Comparison of ENCODE assay signal across 23 mouse cellular contexts in the genomic region with DNA sequence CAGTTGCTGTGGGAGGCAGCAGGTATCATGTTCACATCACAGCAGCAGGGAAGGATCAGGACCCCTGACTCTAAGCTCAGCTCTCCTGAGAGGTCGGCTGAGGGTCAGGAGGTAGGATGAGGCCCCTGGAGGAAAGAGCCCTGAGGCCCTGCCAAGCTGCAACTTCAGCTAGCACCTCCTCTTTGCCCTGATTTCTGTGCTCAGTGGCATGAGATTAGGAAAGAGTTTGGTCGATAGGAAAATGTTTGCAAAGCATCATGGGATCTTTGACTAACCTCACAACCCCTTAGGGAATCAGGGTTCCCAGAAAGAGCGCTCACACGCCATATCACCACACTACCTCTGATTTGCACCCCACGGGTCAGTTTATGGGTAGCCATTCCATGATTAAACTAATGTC. TPM values are rescaled to one million over a fixed set of nuclear protein-coding genes. Genes with fewer than 3 reads are reported as not detected.
A peak's percentile ranks its signal among the peaks of the same experiment; 100 is the strongest.
DNase-seq lines count a peak whose midpoint lies in the region; ATAC-seq and TF ChIP-seq lines count a peak whose summit lies in the region.
"Had no signal": no experiment of that assay in that cellular context is flagged by ENCODE, and none has a peak within 500 bp of the region (broad histone marks: within the 10 kb centered on the region; RNA-seq: fewer than 3 reads in every experiment).

No protein-coding gene starts in this region.

- no peak overlapping the region for H3K4me3 ChIP-seq in lung, embryonic 14.5 days (ENCODE audit: low read depth, low read length)
- peak overlapping the region; percentile 85 for H3K4me3 ChIP-seq in brown adipose tissue, adult 24 weeks (ENCODE audit: insufficient read depth, low read depth, low read length)
- H3K4me3 ChIP-seq: embryonic facial prominence, embryonic 10.5 days; forebrain, embryonic 15.5 days; hindbrain, embryonic 10.5 days; liver, embryonic 13.5 days; midbrain, embryonic 12.5 days; neural tube, embryonic 15.5 days had no signal

- H3K27ac ChIP-seq in lung, embryonic 14.5 days (ENCODE audit: low read depth), result peak overlapping the region; percentile 86; the same call in 1 of the 2 replicates
- peak overlapping the region; percentile 99 for H3K27ac ChIP-seq in brown adipose tissue, adult 24 weeks (replicated peaks; ENCODE audit: low read depth, low read length)
- H3K27ac ChIP-seq: embryonic facial prominence, embryonic 10.5 days; forebrain, embryonic 15.5 days; hindbrain, postnatal 0 days; liver, embryonic 13.5 days; midbrain, embryonic 12.5 days; neural tube, embryonic 15.5 days had no signal

- H3K36me3 ChIP-seq in lung, embryonic 14.5 days (ENCODE audit: insufficient read depth), result no peaks in the 10 kb centered on the region
- H3K36me3 ChIP-seq: embryonic facial prominence, embryonic 10.5 days; forebrain, embryonic 15.5 days; G1E; hindbrain, embryonic 10.5 days; liver, embryonic 13.5 days; midbrain, embryonic 12.5 days; neural tube, embryonic 15.5 days had no signal

- no peaks in the 10 kb centered on the region for H3K27me3 ChIP-seq in lung, embryonic 14.5 days (ENCODE audit: insufficient read depth, low read length)
- H3K27me3 ChIP-seq: forebrain, embryonic 15.5 days; midbrain, embryonic 12.5 days; neural tube, embryonic 15.5 days had no signal

- intact Hi-C loops in gastrocnemius, postnatal 36 days (cut with DNase I), result no loop called here

- H3K9ac ChIP-seq in lung, embryonic 14.5 days, result no peak overlapping the region
- H3K9ac ChIP-seq: forebrain, embryonic 15.5 days; liver, embryonic 13.5 days; midbrain, embryonic 12.5 days; neural tube, embryonic 15.5 days had no signal

- H3K4me2 ChIP-seq in lung, embryonic 14.5 days, result no peak overlapping the region
- H3K4me2 ChIP-seq: forebrain, embryonic 15.5 days; heart, embryonic 11.5 days; liver, embryonic 13.5 days; midbrain, embryonic 12.5 days; neural tube, embryonic 15.5 days had no signal

- TF ChIP-seq CTCF in lung, embryonic 14.5 days (IDR thresholded peaks at IDR 0.05; ENCODE audit: low read depth), result no peak

- H3K9me3 ChIP-seq in lung, embryonic 14.5 days (ENCODE audit: low read depth, low read length), result no peaks in the 10 kb centered on the region
- H3K9me3 ChIP-seq: embryonic facial prominence, embryonic 10.5 days; forebrain, embryonic 15.5 days; G1E; hindbrain, embryonic 10.5 days; liver, embryonic 13.5 days; midbrain, embryonic 12.5 days; neural tube, embryonic 15.5 days had no signal

- peak; percentile 55 for DNase-seq in adrenal gland, postnatal 14 days
- DNase-seq in adrenal gland, adult (ENCODE audit: inconsistent age in 2 of 2, low spot score in 1 of 2), result no peak
- no peak for DNase-seq in lung, embryonic 14.5 days
- no peak for DNase-seq in lung, postnatal 25 days (ENCODE audit: low spot score)
- DNase-seq in retina, postnatal 1 day, result peak; percentile 12
- DNase-seq in heart, adult 18-20 months, result no peak
- no peak for DNase-seq in gastrocnemius, postnatal 36 days
- DNase-seq: kidney, adult 18-20 months; kidney, postnatal 10 days; liver, embryonic 13.5 days; lung, postnatal 10 days; right cerebral cortex, postnatal 14 days; spleen, adult 18-20 months; thymus, postnatal 14 days had no signal

- no peak for ATAC-seq in lung, embryonic 14.5 days (ENCODE audit: insufficient read depth)
- ATAC-seq: forebrain, embryonic 15.5 days had no signal

- H3K4me1 ChIP-seq in lung, embryonic 14.5 days (ENCODE audit: insufficient read depth), result no peaks in the 10 kb centered on the region
- peaks cover 15% of the 10 kb centered on the region for H3K4me1 ChIP-seq in brown adipose tissue, adult 24 weeks (ENCODE audit: control insufficient read depth, insufficient read depth, insufficient read length, low read length)
- H3K4me1 ChIP-seq: forebrain, embryonic 15.5 days; midbrain, embryonic 12.5 days; neural tube, embryonic 15.5 days had no signal

- WGBS in lung, embryonic 14.5 days, result 43% methylated on average over 5 of the region's 5 CpGs

RNA-seq across cellular contexts. Expression of gene Isca2, which starts 33.7 kb away (rescaled TPM):
- total RNA-seq in adrenal gland, postnatal 14 days (2021), result 98.2 and 115 TPM in 2 replicates
- 126 and 131 TPM in 2 replicates for polyA plus RNA-seq in lung, embryonic 14.5 days (2014; fragmentation: Nextera tagmentation; extraction: Ambion mirVana)
- 302 and 313 TPM in 2 replicates for polyA plus RNA-seq in brown adipose tissue, adult 24 weeks (2012; ENCODE audit: insufficient read depth, insufficient read length, missing spikeins)
- 10 to 100 TPM; 88.4 to 92.6 TPM for total RNA-seq in heart, adult 18-20 months (2021)
- 10 to 100 TPM; 39.0 to 42.6 TPM for total RNA-seq in gastrocnemius, postnatal 36 days (2021)

RNA-seq across cellular contexts. Expression of gene Npc2, which starts 33.8 kb away (rescaled TPM):
- 57.2 and 67.4 TPM in 2 replicates for total RNA-seq in adrenal gland, postnatal 14 days (2021)
- polyA plus RNA-seq in lung, embryonic 14.5 days (2014; fragmentation: Nextera tagmentation; extraction: Ambion mirVana), result 106 and 107 TPM in 2 replicates
- polyA plus RNA-seq in brown adipose tissue, adult 24 weeks (2012; ENCODE audit: insufficient read depth, insufficient read length, missing spikeins), result 210 and 264 TPM in 2 replicates
- 10 to 100 TPM; 29.6 to 35.3 TPM for total RNA-seq in heart, adult 18-20 months (2021)
- total RNA-seq in gastrocnemius, postnatal 36 days (2021), result 10 to 100 TPM; 12.7 to 14.1 TPM

Comparison
In these comparisons a context has a peak if more than half of its experiments do, and no peak if none do; other contexts are left out.
1. DNase-seq: peak in adrenal gland, postnatal 14 days (single experiment) and retina, postnatal 1 day (single experiment); none in adrenal gland, adult (0 of 2), lung, embryonic 14.5 days (single experiment), lung, postnatal 25 days (single experiment), heart, adult 18-20 months (0 of 2) and gastrocnemius, postnatal 36 days (0 of 2).